Mouse (Mus musculus): ENCODE results near the gene Rpgrip1. TPM values are rescaled to one million over a fixed set of nuclear protein-coding genes. Genes with fewer than 3 reads are reported as not detected.

Rpgrip1 gene
- polyA plus RNA-seq (2015; fragmentation: Nextera tagmentation; extraction: Ambion mirVana), result 26.3 and 31.5 TPM in 2 replicates

DNA sequence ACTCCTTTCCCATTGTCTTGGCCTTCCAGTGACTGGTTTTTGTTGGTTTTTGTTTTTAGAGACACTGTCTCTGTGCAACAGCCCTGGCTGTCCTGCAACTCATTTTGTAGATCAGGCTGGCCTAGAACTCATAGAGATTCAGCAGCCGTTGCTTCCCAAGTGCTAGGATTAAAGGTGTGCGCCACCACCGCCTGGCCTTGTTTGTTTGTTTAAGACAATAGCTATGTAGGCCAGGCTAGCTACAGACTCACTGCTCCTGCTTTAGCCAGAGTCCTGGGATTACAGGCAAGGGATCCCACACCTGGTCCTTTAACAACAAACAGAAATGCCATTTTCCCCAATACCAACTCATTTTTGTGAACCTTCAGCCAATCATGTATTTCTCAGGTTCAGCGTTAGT, at the start of gene Rpgrip1:
Gene Rpgrip1, plus strand, starts transcription at position 359 of the 400 bp plus-strand sequence.

DNA sequence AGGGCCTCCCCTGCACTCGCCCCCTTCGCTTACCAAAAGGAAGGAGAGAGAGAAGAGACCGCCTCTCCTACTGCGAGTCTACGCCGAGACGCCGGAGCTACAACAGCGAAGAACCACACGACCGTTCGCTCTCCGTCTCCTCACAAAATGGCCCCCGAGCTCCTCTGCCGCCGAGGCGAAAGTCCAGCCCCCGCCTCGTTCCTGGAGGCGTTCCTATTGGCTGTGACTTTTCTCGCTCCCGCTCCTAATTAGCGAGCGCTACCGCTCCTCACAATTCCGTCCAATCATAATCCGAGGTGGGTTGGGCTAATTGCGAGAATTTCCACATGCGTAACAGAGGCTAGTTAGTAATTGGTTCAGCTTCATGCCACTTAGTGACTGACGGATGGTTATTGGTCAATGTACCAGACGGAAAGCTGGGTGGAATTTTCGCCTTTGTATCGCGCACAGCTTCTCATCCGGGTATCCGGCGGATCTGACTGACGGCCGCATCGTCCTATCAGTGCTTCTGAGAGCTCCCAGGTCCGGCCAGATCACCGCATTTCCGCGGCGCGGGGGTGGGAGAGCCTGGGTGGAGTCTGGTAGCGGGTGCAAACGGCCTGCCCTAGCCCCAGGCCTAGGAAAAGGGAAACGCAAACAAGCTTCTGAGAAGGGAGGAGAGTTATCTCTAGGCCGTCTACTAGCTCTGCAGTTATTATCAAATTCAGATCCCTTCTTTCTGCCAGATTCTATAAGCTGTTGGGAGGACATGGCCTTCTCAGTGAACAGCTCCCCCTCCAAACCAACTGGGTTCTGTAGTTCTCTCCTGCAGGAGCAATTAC, 6.4 kb upstream of the Rpgrip1 start, which contains the start of gene Hnrnpc:
Gene Hnrnpc, minus strand, starts transcription at position 173 of the 821 bp plus-strand sequence.

DNA sequence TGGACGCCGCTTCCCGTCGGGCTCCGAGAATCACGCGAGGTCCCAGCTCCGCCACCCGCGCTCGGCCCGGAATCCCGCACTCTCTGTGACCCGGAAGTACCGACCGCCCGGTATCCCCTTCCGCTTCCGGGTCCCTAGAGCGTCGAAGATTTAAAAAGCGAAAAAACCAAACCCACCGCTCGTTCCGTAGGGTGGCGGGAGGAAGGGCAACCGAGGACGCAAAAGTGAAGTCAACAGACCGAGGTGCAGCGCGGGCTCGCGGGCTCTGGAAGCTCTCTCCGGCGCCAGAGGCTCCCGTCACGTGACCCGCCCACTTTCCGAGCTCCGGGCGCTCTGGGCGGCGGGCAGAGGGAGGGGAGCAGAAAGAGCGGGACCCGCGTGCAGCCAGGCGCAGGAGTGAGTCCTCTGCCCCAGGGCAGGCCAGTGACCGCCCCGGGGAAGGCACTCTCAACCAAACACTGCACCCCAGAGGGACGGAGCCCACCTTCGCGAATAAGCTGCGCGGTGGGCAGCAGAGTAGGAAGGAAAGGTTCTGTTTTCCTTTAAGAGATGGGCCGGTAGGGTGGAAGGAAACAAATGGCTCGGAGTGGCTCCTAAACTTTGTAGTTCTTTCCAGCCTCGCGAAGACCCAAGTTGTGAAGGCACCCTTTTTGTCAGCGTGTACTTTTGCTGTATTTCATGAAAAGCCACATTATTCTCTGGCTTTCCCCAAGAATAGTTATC, 86.8 kb downstream of the Rpgrip1 start, which contains the start of gene Supt16:
Gene Supt16, minus strand, starts transcription at position 261 of the 723 bp plus-strand sequence.

Other genes with a start within 250 kb of the Rpgrip1 start
- 28.6 and 34.4 TPM in 2 replicates for gene Mettl17, start 225.9 kb upstream of the Rpgrip1 start, polyA plus RNA-seq (2015; fragmentation: Nextera tagmentation; extraction: Ambion mirVana)
- gene Slc39a2, start 217.8 kb upstream of the Rpgrip1 start, polyA plus RNA-seq (2015; fragmentation: Nextera tagmentation; extraction: Ambion mirVana), result 0.06 and 0.36 TPM in 2 replicates
- 119 and 138 TPM in 2 replicates for gene Ndrg2, start 196.5 kb upstream of the Rpgrip1 start, polyA plus RNA-seq (2015; fragmentation: Nextera tagmentation; extraction: Ambion mirVana)
- gene Tppp2, start 192.3 kb upstream of the Rpgrip1 start, polyA plus RNA-seq (2015; fragmentation: Nextera tagmentation; extraction: Ambion mirVana), result not detected in 2 replicates
- 0.08 TPM in 1 of 2 replicates, not detected in the other for gene Rnase13, start 187.9 kb upstream of the Rpgrip1 start, polyA plus RNA-seq (2015; fragmentation: Nextera tagmentation; extraction: Ambion mirVana)
- gene Arhgef40, start 126.0 kb upstream of the Rpgrip1 start, polyA plus RNA-seq (2015; fragmentation: Nextera tagmentation; extraction: Ambion mirVana), result 42.5 and 43.7 TPM in 2 replicates
- 0.46 and 1.7 TPM in 2 replicates for gene Tmem253, start 95.0 kb upstream of the Rpgrip1 start, polyA plus RNA-seq (2015; fragmentation: Nextera tagmentation; extraction: Ambion mirVana)
- gene Zfp219, start 90.0 kb upstream of the Rpgrip1 start, polyA plus RNA-seq (2015; fragmentation: Nextera tagmentation; extraction: Ambion mirVana), result 13.9 and 20.6 TPM in 2 replicates
- gene Olfr221, start 68.2 kb upstream of the Rpgrip1 start, polyA plus RNA-seq (2015; fragmentation: Nextera tagmentation; extraction: Ambion mirVana), result not detected in 2 replicates
- gene Hnrnpc, start 6.7 kb upstream of the Rpgrip1 start, polyA plus RNA-seq (2015; fragmentation: Nextera tagmentation; extraction: Ambion mirVana), result 233 and 256 TPM in 2 replicates
- gene Supt16, start 86.7 kb downstream of the Rpgrip1 start, polyA plus RNA-seq (2015; fragmentation: Nextera tagmentation; extraction: Ambion mirVana), result 17.0 and 23.9 TPM in 2 replicates
- gene Chd8, start 147.1 kb downstream of the Rpgrip1 start, polyA plus RNA-seq (2015; fragmentation: Nextera tagmentation; extraction: Ambion mirVana), result 20.6 and 25.1 TPM in 2 replicates
- 24.0 and 36.6 TPM in 2 replicates for gene Tox4, start 168.4 kb downstream of the Rpgrip1 start, polyA plus RNA-seq (2015; fragmentation: Nextera tagmentation; extraction: Ambion mirVana)
- 25.4 and 31.6 TPM in 2 replicates for gene Rab2b, start 168.8 kb downstream of the Rpgrip1 start, polyA plus RNA-seq (2015; fragmentation: Nextera tagmentation; extraction: Ambion mirVana)
- gene Mettl3, start 194.4 kb downstream of the Rpgrip1 start, polyA plus RNA-seq (2015; fragmentation: Nextera tagmentation; extraction: Ambion mirVana), result 18.7 and 20.8 TPM in 2 replicates
- gene Sall2, start 218.1 kb downstream of the Rpgrip1 start, polyA plus RNA-seq (2015; fragmentation: Nextera tagmentation; extraction: Ambion mirVana), result 5.8 TPM in 2 replicates
- not detected in 2 replicates for gene Olfr1513, start 245.7 kb downstream of the Rpgrip1 start, polyA plus RNA-seq (2015; fragmentation: Nextera tagmentation; extraction: Ambion mirVana)